Mouse (Mus musculus) CD4-positive, CD25-positive, alpha-beta regulatory T cell, adult 4 months (primary cell): ENCODE data around the gene 4930432K21Rik. TPM values are rescaled to one million over a fixed set of nuclear protein-coding genes. Genes with fewer than 3 reads are reported as not detected.

Experiments
- ATAC-seq: one replicate; pipeline ENCODE4 v1.8.0; 2017
- polyA plus RNA-seq, 2 experiments: library from polyadenylated mRNA; unstranded; fragments of 100-300 nt; shearing (Covaris generic); gene quantifications; one replicate each; pipeline ENCODE4 v1.2.1; 2017

4930432K21Rik gene
- polyA plus RNA-seq, 2 experiments from 2014 or later: 1.1 to 3.2 TPM

- no peak for ATAC-seq
These were observed 45.3 kb downstream of the 4930432K21Rik start for GRCm38 (mm10) chr8:84193161-84193560.

- ATAC-seq: no peak
These were observed 45.7 kb downstream of the 4930432K21Rik start for GRCm38 (mm10) chr8:84193566-84193965.

GRCm38 (mm10) chr8:84194224-84194743, 46.5 kb downstream of the 4930432K21Rik start:
- no peak for ATAC-seq

- ATAC-seq: peak; percentile 24
These were observed 49.5 kb downstream of the 4930432K21Rik start for GRCm38 (mm10) chr8:84197141-84197921.

GRCm38 (mm10) chr8:84197922-84198774, 50.3 kb downstream of the 4930432K21Rik start:
- ATAC-seq: peak; percentile 79

- no peak for ATAC-seq
These were observed 51.0 kb downstream of the 4930432K21Rik start for GRCm38 (mm10) chr8:84198871-84199270.

GRCm38 (mm10) chr8:84199348-84200125, 51.7 kb downstream of the 4930432K21Rik start:
- ATAC-seq: no peak

- no peak for ATAC-seq
These were observed 52.3 kb downstream of the 4930432K21Rik start for GRCm38 (mm10) chr8:84200126-84200555.

- no peak for ATAC-seq
These were observed 53.1 kb downstream of the 4930432K21Rik start for GRCm38 (mm10) chr8:84200652-84201544.

- ATAC-seq: no peak
These were observed 53.9 kb downstream of the 4930432K21Rik start for GRCm38 (mm10) chr8:84201545-84202245.

- ATAC-seq: no peak
These were observed 54.6 kb downstream of the 4930432K21Rik start for GRCm38 (mm10) chr8:84202466-84202865.

- peak; percentile 61 for ATAC-seq
These were observed 55.4 kb downstream of the 4930432K21Rik start for GRCm38 (mm10) chr8:84202938-84203917.

GRCm38 (mm10) chr8:84203975-84204772, 56.3 kb downstream of the 4930432K21Rik start:
- no peak for ATAC-seq

- no peak for ATAC-seq
These were observed 57.2 kb downstream of the 4930432K21Rik start for GRCm38 (mm10) chr8:84205073-84205472.

- ATAC-seq: no peak
These were observed 58.8 kb downstream of the 4930432K21Rik start for GRCm38 (mm10) chr8:84206666-84207065.

- no peak for ATAC-seq
These were observed 60.0 kb downstream of the 4930432K21Rik start for GRCm38 (mm10) chr8:84207811-84208210.

- ATAC-seq: no peak
These were observed 60.9 kb downstream of the 4930432K21Rik start for GRCm38 (mm10) chr8:84208381-84209380.
